Mouse (Mus musculus): ENCODE measurements at regions not wholly inside any gene's neighbourhood (a gene's known extent, or its start where the extent isn't known, plus 50 kb on each side); places are given as distances from the start of the nearest gene placed in this dataset.

DNA sequence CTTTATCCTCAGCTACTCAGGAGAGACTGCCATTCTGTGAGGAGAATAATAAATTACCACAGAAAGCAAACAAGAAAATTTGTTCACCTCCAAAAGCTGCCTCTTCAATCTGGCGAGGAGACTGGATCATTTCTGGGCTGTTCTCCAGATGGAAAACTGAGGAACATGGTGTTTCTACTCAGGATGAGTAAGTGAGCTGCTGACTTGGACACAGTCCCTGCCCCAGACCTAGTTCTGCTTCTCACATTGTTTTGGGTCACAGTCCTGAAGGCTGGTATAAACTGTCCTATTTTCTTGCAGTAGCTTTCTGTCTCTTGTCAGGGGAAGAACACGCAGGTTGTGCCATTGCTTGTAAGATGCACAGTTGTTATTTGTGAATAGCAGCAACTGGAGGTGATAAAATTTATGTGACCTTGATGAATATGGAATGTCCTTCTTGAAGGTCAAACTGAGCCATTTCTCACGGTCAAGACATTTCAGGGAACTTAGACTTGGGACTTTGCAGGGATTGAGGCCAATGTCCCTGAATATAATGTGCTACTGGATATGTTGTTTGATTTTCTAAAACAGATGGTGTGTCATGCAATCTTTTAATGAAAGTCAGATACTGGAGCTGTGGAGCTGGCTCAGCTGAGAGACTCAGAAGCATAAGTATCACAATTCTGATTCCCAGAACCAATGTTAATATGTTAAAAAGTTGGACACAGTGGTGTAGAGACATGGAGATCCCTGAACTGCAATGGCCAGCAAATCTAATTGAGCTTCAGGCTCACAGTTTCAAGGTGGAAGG is 102.2 kb downstream of the Edn1 start:
- TF ChIP-seq CTCF (conservative IDR thresholded peaks at IDR 0.05; ENCODE audit: insufficient read depth, insufficient read length, low read depth, low read length) (no peak), POLR2A (IDR thresholded peaks at IDR 0.05; ENCODE audit: low read depth, low read length) (no peak)
